Mouse (Mus musculus) E14TG2a.4 (cell line): ENCODE data around the gene Bcl2l15.

Experiments
- CTCF ChIP-seq: conservative IDR thresholded peaks from 2 replicates; pipeline ENCODE4 v1.5.1; 2014; ENCODE audit warnings: low read length
- NANOG ChIP-seq: IDR thresholded peaks from 2 replicates; pipeline ENCODE4 v1.6.1; 2014; ENCODE audit warnings: borderline replicate concordance, low read length, mixed read lengths
- POU5F1 ChIP-seq: IDR thresholded peaks from 2 replicates; pipeline ENCODE4 v1.6.1; 2014; ENCODE audit warnings: low read length, borderline replicate concordance

GRCm38 (mm10) chr3:103851481-103851880, 19.1 kb downstream of the Bcl2l15 start:
- TF ChIP-seq CTCF: no peak
- TF ChIP-seq POU5F1: no peak
- no peak for TF ChIP-seq NANOG
